Mouse (Mus musculus): ENCODE data around the gene Olfr544.
A peak's percentile ranks its signal among the peaks of the same experiment; 100 is the strongest.

Olfr544 gene

GRCm38 (mm10) chr7:102476601-102477000 is 11.5 kb downstream of the Olfr544 start:
- no peak for DNase-seq

- DNase-seq, result no peak
Measured at GRCm38 (mm10) chr7:102472675-102473074, 15.4 kb downstream of the Olfr544 start.

GRCm38 (mm10) chr7:102467566-102467965 is 20.5 kb downstream of the Olfr544 start:
- no peak for DNase-seq

GRCm38 (mm10) chr7:102458618-102459380 is 29.3 kb downstream of the Olfr544 start:
- DNase-seq, result no peak

GRCm38 (mm10) chr7:102446438-102446837 is 41.7 kb downstream of the Olfr544 start:
- DNase-seq, result no peak

DNA sequence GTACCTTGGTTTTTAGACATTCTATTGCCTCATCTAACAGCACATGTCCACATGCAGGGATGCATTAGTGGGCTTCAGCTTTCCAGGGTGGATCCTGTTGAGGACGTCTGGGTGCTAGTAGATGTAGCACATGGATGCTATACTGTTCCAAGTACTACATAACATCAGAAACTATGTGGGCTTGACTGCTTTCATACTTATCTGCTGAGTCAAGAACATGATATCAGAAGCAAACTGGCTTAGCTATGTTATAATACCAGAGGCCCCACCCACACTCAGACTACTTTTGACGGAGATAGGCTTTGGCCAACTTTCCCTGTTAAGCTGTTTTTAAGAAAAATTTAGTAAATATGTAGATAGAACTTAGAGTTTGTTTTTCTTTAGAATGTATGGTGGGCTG is 43.8 kb downstream of the Olfr544 start:
- no peak for DNase-seq

GRCm38 (mm10) chr7:102442432-102442831 is 45.7 kb downstream of the Olfr544 start:
- DNase-seq, result no peak

DNA sequence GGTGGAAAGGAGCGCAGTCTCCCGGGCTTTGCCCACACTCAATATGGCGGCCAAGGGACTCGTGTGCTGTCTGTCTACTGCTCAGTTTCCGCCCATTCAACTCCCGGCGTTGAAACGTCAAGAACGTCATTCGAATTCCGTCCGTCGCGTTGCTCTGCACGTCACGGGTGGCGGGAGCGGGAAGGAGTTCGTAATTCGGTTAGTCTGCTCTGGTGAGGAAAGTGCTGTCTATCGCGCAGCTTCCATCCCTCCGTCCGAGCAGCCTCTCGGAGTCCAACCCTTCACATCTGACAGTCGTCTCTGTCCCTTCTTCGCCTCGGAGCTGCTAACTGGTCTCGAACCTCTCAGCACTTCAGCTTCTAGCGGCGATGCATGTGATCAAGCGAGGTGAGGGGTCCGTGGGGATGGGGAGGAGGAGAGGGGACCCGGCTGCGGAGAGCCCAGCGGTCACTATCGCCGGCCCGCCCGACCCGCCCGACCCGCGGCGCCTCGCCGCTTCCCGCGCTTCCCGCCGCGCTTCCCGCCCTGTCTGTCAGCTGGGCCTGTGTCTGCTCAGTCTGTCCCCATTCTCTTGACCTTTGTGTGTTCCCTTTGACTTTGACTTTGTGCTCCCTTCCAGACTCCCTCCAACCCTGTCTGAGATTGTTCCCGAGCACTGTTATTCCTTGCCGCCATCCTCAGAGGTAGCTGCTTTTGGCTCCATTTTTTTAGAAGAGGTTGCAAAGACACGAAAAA is 46.3 kb downstream of the Olfr544 start, which contains the start of gene Rrm1:
Rrm1 (plus strand) TSS at position 39 of the 735 bp plus-strand sequence.
- peak; percentile 95 for DNase-seq

- DNase-seq, result peak; percentile 35
Measured at GRCm38 (mm10) chr7:102440822-102441656, 47.1 kb downstream of the Olfr544 start.

- no peak for DNase-seq
Measured at GRCm38 (mm10) chr7:102434344-102434743, 53.8 kb downstream of the Olfr544 start.

Measured in cerebellum, adult 9-10 months (tissue).